Mouse (Mus musculus) MN1 (cell line): ENCODE measurements around the gene Vps13a.

Experiments used
- DNase-seq: peaks from one replicate; pipeline ENCODE4 v3.0.0-alpha.2; 2016; ENCODE audit warnings: low spot score

Gene Vps13a

GRCm38 (mm10) chr19:16579656-16580260 lies 201.0 kb downstream of the Vps13a start:
- DNase-seq, result no peak

GRCm38 (mm10) chr19:16576790-16577189 lies 203.9 kb downstream of the Vps13a start:
- no peak for DNase-seq
